Mouse (Mus musculus) neural tube, embryonic 11.5 days (tissue): Measurements from ENCODE around the gene Trmt61a. TPM values are rescaled to one million over a fixed set of nuclear protein-coding genes. Genes with fewer than 3 reads are reported as not detected.

ENCODE experiments used
- ATAC-seq: fragments of 200-750 bp; cut with Nextera tagmentation; 2 replicates; pipeline ENCODE4 v1.8.0; 2017; ENCODE audit warnings: moderate number of reproducible peaks, mild to moderate bottlenecking, moderate TSS enrichment, moderate library complexity; ENCODE audit not compliant: insufficient read depth, low FRiP score, low TSS enrichment
- DNase-seq: peaks from one replicate; pipeline ENCODE4 v3.0.0-alpha.2; 2015; ENCODE audit warnings: low spot score
- H3K27ac ChIP-seq: fragments of 300-500 bp; sonication (generic); 2 replicates; pipeline ENCODE4 v1.5.1; 2014; ENCODE audit warnings: low read depth, mild to moderate bottlenecking, low read length
- H3K27me3 ChIP-seq: fragments of 300-500 bp; sonication (generic); 2 replicates; pipeline ENCODE4 v1.6.1; 2014; ENCODE audit warnings: mild to moderate bottlenecking, low read length, mixed read lengths; ENCODE audit not compliant: control insufficient read depth, insufficient read depth
- H3K36me3 ChIP-seq: fragments of 300-500 bp; sonication (generic); 2 replicates; pipeline ENCODE4 v1.6.1; 2014; ENCODE audit warnings: mild to moderate bottlenecking, low read length, moderate library complexity, mixed read lengths; ENCODE audit not compliant: control insufficient read depth, insufficient read depth
- H3K4me1 ChIP-seq: fragments of 300-500 bp; sonication (generic); 2 replicates; pipeline ENCODE4 v1.6.1; 2014; ENCODE audit warnings: low read length, mixed read lengths; ENCODE audit not compliant: control insufficient read depth, insufficient read depth
- H3K4me2 ChIP-seq: fragments of 300-500 bp; sonication (generic); 2 replicates; pipeline ENCODE4 v1.6.1; 2014; ENCODE audit warnings: low read depth, mild to moderate bottlenecking, moderate library complexity
- H3K4me3 ChIP-seq: fragments of 300-500 bp; sonication (generic); 2 replicates; pipeline ENCODE4 v1.5.1; 2014; ENCODE audit warnings: low read depth, low read length
- H3K9ac ChIP-seq: fragments of 300-500 bp; sonication (generic); 2 replicates; pipeline ENCODE4 v1.6.1; 2014; ENCODE audit warnings: mild to moderate bottlenecking, low read length
- H3K9me3 ChIP-seq: fragments of 300-500 bp; sonication (generic); 2 replicates; pipeline ENCODE4 v1.6.1; 2016; ENCODE audit warnings: low read length; ENCODE audit not compliant: control insufficient read depth
- WGBS: fragments of 180-500 bp; shearing (Covaris S2); extraction: QIAGEN DNeasy Blood & Tissue Kit; methylation state at CpG from one replicate; pipeline ENCODE4 v1.1.7; 2014; 5-methylcytosine and 5-hydroxymethylcytosine counted together
- polyA plus RNA-seq: library from polyadenylated mRNA; unstranded; fragments of >200 nt; fragmentation: Nextera tagmentation; extraction: Ambion mirVana; gene quantifications from 2 replicates; pipeline ENCODE4 v1.2.1, GENCODE M21; 2014

Gene Trmt61a
- polyA plus RNA-seq, 1 experiment from 2014 or later: 6.6 TPM

- ATAC-seq (no peak), DNase-seq (no peak)
- Histone ChIP-seq H3K9me3 (no peaks in the 10 kb centered on the region), H3K9ac (no peak overlapping the region), H3K4me3 (no peak overlapping the region), H3K27ac (no peak overlapping the region), H3K4me1 (0 out of 2 replicates have a peak, but pooled peaks cover 3% of the 10 kb centered on the region), H3K36me3 (no peaks in the 10 kb centered on the region; the same call in 1 of the 2 replicates), H3K27me3 (no peaks in the 10 kb centered on the region), H3K4me2 (no peak overlapping the region)
- WGBS: 67% methylated on average over 12 of the region's 12 CpGs
Measured at GRCm38 (mm10) chr12:111725338-111726121, 47.6 kb downstream of the Trmt61a start.

GRCm38 (mm10) chr12:111726122-111726463, 48.2 kb downstream of the Trmt61a start:
- WGBS: 77% methylated on average over 4 of the region's 4 CpGs
- Histone ChIP-seq H3K9me3 (no peaks in the 10 kb centered on the region), H3K27me3 (no peaks in the 10 kb centered on the region), H3K27ac (no peak overlapping the region), H3K4me2 (no peak overlapping the region), H3K4me3 (no peak overlapping the region), H3K4me1 (0 out of 2 replicates have a peak, but pooled peaks cover 3% of the 10 kb centered on the region), H3K9ac (no peak overlapping the region), H3K36me3 (no peaks in the 10 kb centered on the region; the same call in 1 of the 2 replicates)
- no peak for ATAC-seq
- no peak for DNase-seq

GRCm38 (mm10) chr12:111727956-111728355, 50.1 kb downstream of the Trmt61a start:
- H3K27me3 ChIP-seq: no peaks in the 10 kb centered on the region
- no peaks in the 10 kb centered on the region for H3K9me3 ChIP-seq
- H3K9ac ChIP-seq: no peak overlapping the region
- 0 out of 2 replicates have a peak, but pooled peaks cover 3% of the 10 kb centered on the region for H3K4me1 ChIP-seq
- H3K36me3 ChIP-seq: no peaks in the 10 kb centered on the region; the same call in 1 of the 2 replicates
- ATAC-seq: no peak
- no peak overlapping the region for H3K4me3 ChIP-seq
- WGBS: 91% methylated on average over 1 of the region's 1 CpGs
- DNase-seq: no peak
- H3K4me2 ChIP-seq: no peak overlapping the region
- H3K27ac ChIP-seq: no peak overlapping the region

DNA sequence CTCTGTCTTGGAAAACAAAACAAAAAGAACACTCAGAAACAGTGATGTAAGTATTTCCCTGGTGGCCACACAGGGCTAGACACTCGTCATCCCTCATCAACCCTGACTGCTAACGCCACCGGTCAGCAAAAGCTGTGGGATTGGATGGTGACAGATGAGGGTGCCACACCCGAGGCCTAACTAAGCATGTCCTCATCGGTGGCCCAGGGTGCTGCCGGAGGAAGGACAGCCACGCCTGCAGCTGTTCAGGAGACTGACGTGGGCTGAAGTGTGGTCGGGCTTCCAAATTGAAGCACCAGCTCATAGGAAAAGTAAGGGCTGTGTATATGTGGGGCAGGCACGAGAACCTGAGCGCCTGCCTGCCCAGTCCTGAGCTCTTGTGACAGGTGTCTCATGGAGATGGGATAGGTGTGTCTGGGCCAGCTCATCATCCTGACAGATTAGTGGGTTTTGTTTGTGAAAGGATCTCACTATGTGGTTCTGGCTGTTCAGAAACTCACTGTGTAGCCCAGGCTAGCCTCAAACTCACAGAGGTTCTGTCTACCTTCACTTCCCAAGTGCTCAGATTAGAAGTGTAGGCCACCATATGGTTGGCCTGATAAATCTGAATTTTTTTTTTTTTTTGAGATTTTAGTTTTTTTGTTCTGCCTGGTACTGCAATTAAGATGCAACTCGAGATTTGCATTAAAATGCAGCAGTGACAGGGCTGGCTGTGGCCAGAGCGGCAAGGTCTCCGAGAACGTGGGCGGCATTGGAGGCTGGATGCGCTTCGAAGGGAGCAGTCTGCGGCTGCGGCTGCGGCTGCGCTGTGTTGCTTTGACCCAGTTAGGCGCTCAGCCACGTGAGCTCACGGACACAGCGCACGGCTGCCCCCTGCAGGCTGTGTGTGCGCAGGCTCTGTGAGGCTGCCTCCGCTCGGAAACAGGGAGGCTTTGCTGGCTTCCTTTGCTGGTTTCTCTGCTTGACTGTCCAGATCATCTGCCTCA, 54.2 kb downstream of the Trmt61a start:
- no peak overlapping the region for H3K4me3 ChIP-seq
- H3K27ac ChIP-seq: no peak overlapping the region
- H3K9ac ChIP-seq: no peak overlapping the region
- no peaks in the 10 kb centered on the region for H3K9me3 ChIP-seq
- peak; percentile 95 for DNase-seq
- H3K36me3 ChIP-seq: no peaks in the 10 kb centered on the region; the same call in 1 of the 2 replicates
- ATAC-seq: peak; percentile 74
- no peaks in the 10 kb centered on the region for H3K27me3 ChIP-seq
- 0 out of 2 replicates have a peak overlapping the region, but pooled peaks have one; percentile 14 for H3K4me2 ChIP-seq
- 34% methylated on average over 30 of the region's 30 CpGs for WGBS
- no peaks in the 10 kb centered on the region for H3K4me1 ChIP-seq

DNA sequence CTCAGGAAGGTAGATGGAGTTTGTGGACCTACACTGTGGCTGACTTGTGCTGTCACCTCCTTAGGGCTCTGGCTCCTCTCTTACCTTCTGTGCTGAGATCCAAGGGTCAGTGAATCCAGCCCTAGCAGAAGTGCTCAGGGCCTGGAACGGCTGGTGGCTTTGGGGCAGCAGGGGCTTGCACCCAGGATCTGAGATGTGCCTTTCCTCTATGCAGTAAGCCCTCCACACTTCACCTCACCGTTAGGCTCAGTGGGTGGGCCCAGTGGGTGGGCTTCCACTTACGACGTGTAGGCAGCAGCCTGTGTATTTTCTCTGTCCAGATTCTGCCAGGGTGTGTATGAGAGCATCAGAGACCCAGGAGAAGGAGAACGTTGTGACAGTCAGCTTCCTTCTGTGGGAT, 55.0 kb downstream of the Trmt61a start:
- no peaks in the 10 kb centered on the region; the same call in 1 of the 2 replicates for H3K36me3 ChIP-seq
- no peak overlapping the region for H3K27ac ChIP-seq
- H3K4me1 ChIP-seq: no peaks in the 10 kb centered on the region
- DNase-seq: no peak
- no peak overlapping the region for H3K9ac ChIP-seq
- no peak overlapping the region for H3K4me2 ChIP-seq
- no peaks in the 10 kb centered on the region for H3K27me3 ChIP-seq
- ATAC-seq: no peak
- H3K4me3 ChIP-seq: no peak overlapping the region
- H3K9me3 ChIP-seq: no peaks in the 10 kb centered on the region
- WGBS: 62% methylated on average over 5 of the region's 5 CpGs

Other genes with a start within 250 kb of the Trmt61a start
- gene Tnfaip2, start 235.6 kb upstream of the Trmt61a start, polyA plus RNA-seq: 3.4 and 3.7 TPM in 2 replicates
- gene Gm266, start 192.3 kb upstream of the Trmt61a start, polyA plus RNA-seq: 5.2 and 5.3 TPM in 2 replicates
- 645 and 670 TPM in 2 replicates for gene Eif5, start 140.1 kb upstream of the Trmt61a start, polyA plus RNA-seq
- gene Mark3, start 103.6 kb upstream of the Trmt61a start, polyA plus RNA-seq: 70.5 and 73.1 TPM in 2 replicates
- 2,083 and 2,271 TPM in 2 replicates for gene Ckb, start 5.8 kb upstream of the Trmt61a start, polyA plus RNA-seq
- gene Bag5, start 35.2 kb downstream of the Trmt61a start, polyA plus RNA-seq: 58.8 and 60.0 TPM in 2 replicates
- gene Apopt1, start 35.2 kb downstream of the Trmt61a start, polyA plus RNA-seq: 53.1 and 53.4 TPM in 2 replicates
- gene Klc1, start 80.7 kb downstream of the Trmt61a start, polyA plus RNA-seq: 339 and 364 TPM in 2 replicates
- 12.5 and 12.8 TPM in 2 replicates for gene Xrcc3, start 135.8 kb downstream of the Trmt61a start, polyA plus RNA-seq
- 64.5 and 67.3 TPM in 2 replicates for gene Zfyve21, start 136.1 kb downstream of the Trmt61a start, polyA plus RNA-seq
- 10.2 and 11.8 TPM in 2 replicates for gene Ppp1r13b, start 230.0 kb downstream of the Trmt61a start, polyA plus RNA-seq